Mouse (Mus musculus): ENCODE measurements around the gene Ick. TPM values are rescaled to one million over a fixed set of nuclear protein-coding genes. Genes with fewer than 3 reads are reported as not detected.

Gene Ick
- polyA plus RNA-seq, 1 experiment = 7.1 TPM

DNA sequence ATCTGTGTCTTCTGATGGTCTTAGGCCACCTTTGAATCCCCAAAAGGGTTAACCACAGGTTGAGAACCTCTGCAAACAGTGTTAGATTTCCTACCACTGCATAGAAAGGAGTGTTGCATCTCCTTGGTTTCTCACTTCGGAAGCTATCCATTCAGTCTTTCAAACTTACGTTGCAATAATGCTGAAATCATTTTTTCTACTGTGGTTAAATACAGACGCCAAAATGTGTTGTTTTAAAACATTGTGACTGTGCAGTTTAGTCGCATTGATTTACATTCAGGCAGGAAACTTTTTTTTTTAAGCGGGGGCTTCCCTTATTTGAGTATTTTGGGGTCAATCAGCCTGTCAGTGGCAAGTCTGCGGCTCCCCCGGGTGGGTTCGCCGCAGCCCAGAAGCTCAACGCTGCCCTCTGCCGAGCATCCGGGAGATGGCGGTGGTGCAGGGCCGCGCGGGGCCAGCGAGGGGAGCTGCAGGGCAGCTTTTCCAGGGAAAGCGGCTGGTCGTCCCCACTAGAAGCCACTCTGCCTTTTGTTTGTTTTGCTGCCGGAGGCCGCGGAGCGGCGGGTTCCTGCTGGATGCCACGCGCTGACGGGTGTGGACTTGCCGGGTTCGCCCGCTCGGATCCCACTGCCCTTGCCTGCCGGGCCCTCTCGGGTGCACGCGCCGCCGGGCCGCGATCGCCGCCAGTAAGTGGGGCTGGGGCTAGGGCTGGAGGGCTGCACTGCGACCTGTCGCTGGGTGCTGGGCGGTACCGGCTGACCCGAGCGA lies 4.0 kb downstream of the Ick start:
- H3K4me1 ChIP-seq (ENCODE audit: control insufficient read depth, insufficient read depth, low read length) = peaks cover 19% of the 10 kb centered on the region
- H3K4me3 ChIP-seq (ENCODE audit: insufficient read depth, low read length) = peak overlapping the region; percentile 87
- TF ChIP-seq POLR2A (IDR thresholded peaks at IDR 0.05; ENCODE audit: borderline replicate concordance, low read depth, low read length) (no peak), CTCF (IDR thresholded peaks at IDR 0.05; ENCODE audit: low read depth, low read length) (peak; percentile 97)
- peak overlapping the region; percentile 16; the same call in 1 of the 2 replicates for H3K27ac ChIP-seq (ENCODE audit: insufficient read depth, low read depth, low read length)

DNA sequence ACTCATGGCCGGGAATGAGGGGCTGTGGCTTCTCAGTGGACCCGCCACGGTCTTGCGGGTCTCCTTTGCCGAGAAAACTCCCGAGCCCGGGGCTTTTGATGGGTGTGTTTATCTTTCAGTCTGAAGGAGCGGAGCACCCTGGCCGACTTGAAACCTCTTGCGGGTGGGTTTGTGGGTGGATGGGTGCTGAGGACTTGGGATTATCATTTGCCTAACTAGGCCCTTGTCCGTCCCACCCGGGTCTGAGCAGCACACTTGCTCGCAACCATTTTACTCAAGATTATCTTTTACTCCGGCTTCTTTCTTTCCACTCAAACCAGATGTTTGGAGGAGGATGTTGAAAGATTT lies 4.5 kb downstream of the Ick start:
- Histone ChIP-seq H3K4me1 (ENCODE audit: control insufficient read depth, insufficient read depth, low read length) (peaks cover 19% of the 10 kb centered on the region), H3K4me3 (ENCODE audit: insufficient read depth, low read length) (peak overlapping the region; percentile 87), H3K27ac (ENCODE audit: insufficient read depth, low read depth, low read length) (peak overlapping the region; percentile 16; the same call in 1 of the 2 replicates)
- no peak for TF ChIP-seq POLR2A (IDR thresholded peaks at IDR 0.05; ENCODE audit: borderline replicate concordance, low read depth, low read length)
- TF ChIP-seq CTCF (IDR thresholded peaks at IDR 0.05; ENCODE audit: low read depth, low read length) = no peak

- Histone ChIP-seq H3K4me3 (ENCODE audit: insufficient read depth, low read length) (no peak overlapping the region), H3K4me1 (ENCODE audit: control insufficient read depth, insufficient read depth, low read length) (peaks cover 10% of the 10 kb centered on the region)
Measured at GRCm38 (mm10) chr9:78115746-78116145, 6.8 kb downstream of the Ick start.

GRCm38 (mm10) chr9:78117690-78118089 lies 8.7 kb downstream of the Ick start:
- no peak overlapping the region for H3K27ac ChIP-seq (ENCODE audit: insufficient read depth, low read depth, low read length)

More at GRCm38 (mm10) chr9:78115746-78116145, 6.8 kb downstream of the Ick start:
- H3K27ac ChIP-seq (ENCODE audit: insufficient read depth, low read depth, low read length) = no peak overlapping the region
- TF ChIP-seq CTCF (IDR thresholded peaks at IDR 0.05; ENCODE audit: low read depth, low read length) (no peak), POLR2A (IDR thresholded peaks at IDR 0.05; ENCODE audit: borderline replicate concordance, low read depth, low read length) (no peak)

GRCm38 (mm10) chr9:78121358-78121757 lies 12.4 kb downstream of the Ick start:
- H3K27ac ChIP-seq (ENCODE audit: insufficient read depth, low read depth, low read length) = no peak overlapping the region

More at GRCm38 (mm10) chr9:78117690-78118089, 8.7 kb downstream of the Ick start:
- H3K4me3 ChIP-seq (ENCODE audit: insufficient read depth, low read length) = no peak overlapping the region
- TF ChIP-seq POLR2A (IDR thresholded peaks at IDR 0.05; ENCODE audit: borderline replicate concordance, low read depth, low read length) (no peak), CTCF (IDR thresholded peaks at IDR 0.05; ENCODE audit: low read depth, low read length) (no peak)
- peaks cover 4% of the 10 kb centered on the region for H3K4me1 ChIP-seq (ENCODE audit: control insufficient read depth, insufficient read depth, low read length)

DNA sequence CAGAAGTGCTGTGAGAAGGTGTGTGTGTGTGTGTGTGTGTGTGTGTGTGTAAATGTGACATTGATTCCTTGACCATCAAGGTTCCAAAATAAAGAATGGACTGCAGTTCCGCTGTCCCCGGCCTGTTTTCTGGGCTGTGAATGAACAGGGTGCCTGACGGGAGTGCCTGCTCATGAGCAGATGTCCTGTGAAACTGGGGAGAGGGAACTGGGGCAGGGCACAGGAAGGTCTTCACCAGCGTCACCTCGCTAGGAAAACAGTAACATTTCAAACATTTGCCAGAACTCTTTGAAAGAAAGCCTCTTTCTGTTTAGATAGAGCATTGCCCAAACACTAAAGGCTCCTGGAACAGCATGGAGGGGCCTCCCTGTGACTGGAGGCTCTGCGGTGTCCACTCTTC lies 13.0 kb downstream of the Ick start:
- no peak overlapping the region for H3K27ac ChIP-seq (ENCODE audit: insufficient read depth, low read depth, low read length)
- no peaks in the 10 kb centered on the region for H3K4me1 ChIP-seq (ENCODE audit: control insufficient read depth, insufficient read depth, low read length)
- TF ChIP-seq POLR2A (IDR thresholded peaks at IDR 0.05; ENCODE audit: borderline replicate concordance, low read depth, low read length) (no peak), CTCF (IDR thresholded peaks at IDR 0.05; ENCODE audit: low read depth, low read length) (no peak)
- no peak overlapping the region for H3K4me3 ChIP-seq (ENCODE audit: insufficient read depth, low read length)

More at GRCm38 (mm10) chr9:78121358-78121757, 12.4 kb downstream of the Ick start:
- TF ChIP-seq CTCF (IDR thresholded peaks at IDR 0.05; ENCODE audit: low read depth, low read length) (no peak), POLR2A (IDR thresholded peaks at IDR 0.05; ENCODE audit: borderline replicate concordance, low read depth, low read length) (no peak)
- Histone ChIP-seq H3K4me3 (ENCODE audit: insufficient read depth, low read length) (no peak overlapping the region), H3K4me1 (ENCODE audit: control insufficient read depth, insufficient read depth, low read length) (peaks cover 1% of the 10 kb centered on the region; the same call in 1 of the 2 replicates)

DNA sequence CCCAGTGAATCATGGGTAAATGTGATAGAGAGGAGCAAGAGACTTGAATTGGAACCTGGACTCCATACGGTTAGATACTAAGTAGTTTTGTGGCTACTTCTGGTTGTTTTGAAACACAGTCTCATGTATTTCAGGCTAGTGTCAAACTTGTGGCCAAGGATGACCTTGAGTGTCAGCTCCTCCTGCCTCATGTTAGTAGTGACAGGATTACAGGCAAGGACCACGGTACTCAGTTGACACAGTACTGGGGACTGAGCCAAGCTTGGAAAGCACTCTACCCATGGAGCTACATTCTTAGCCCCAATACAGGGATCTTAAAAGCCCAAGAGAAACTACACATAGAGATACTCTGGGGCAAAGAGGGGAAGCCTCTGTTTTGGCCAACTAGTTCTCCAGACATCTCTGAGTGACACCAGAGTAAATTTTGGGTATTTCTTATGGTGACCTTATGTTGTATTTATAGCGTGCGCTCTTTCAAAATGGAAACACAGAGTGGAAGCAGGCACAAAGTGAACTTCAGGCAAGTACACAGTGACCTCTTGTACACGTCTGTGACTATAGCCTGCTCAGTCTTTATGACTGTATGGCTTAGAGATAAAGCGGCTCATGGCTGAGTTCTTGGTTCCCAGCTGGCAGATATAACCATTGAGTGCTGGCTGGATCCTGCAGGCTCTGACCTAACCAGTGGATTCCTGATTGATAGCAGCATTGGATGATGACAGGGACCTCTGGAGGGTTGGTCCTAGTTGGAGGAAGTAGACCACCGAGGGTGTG lies 14.1 kb downstream of the Ick start:
- Histone ChIP-seq H3K27ac (ENCODE audit: insufficient read depth, low read depth, low read length) (no peak overlapping the region), H3K4me1 (ENCODE audit: control insufficient read depth, insufficient read depth, low read length) (no peaks in the 10 kb centered on the region), H3K4me3 (ENCODE audit: insufficient read depth, low read length) (no peak overlapping the region)
- TF ChIP-seq CTCF (IDR thresholded peaks at IDR 0.05; ENCODE audit: low read depth, low read length) (no peak), POLR2A (IDR thresholded peaks at IDR 0.05; ENCODE audit: borderline replicate concordance, low read depth, low read length) (no peak)

DNA sequence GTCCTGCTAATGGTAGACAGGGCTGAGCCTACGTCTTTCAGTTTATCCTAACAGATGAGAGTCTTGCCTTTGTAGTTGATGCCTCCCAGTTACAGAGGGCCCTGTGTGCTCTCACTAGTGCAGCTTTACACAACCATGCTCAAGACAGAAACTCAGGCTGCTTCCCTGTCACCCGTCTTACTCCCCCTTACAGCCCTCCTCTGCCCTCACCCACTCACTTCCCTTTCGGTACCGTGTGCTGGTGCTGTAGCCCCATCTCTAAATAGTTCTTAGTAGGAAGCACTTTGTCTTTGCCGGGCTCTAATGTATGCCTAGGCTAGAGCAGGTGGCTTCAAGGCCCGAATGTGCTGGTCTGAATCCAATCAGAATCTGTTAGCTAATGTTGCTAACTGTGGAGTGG lies 15.3 kb downstream of the Ick start:
- Histone ChIP-seq H3K27ac (ENCODE audit: insufficient read depth, low read depth, low read length) (no peak overlapping the region), H3K4me1 (ENCODE audit: control insufficient read depth, insufficient read depth, low read length) (no peaks in the 10 kb centered on the region), H3K4me3 (ENCODE audit: insufficient read depth, low read length) (no peak overlapping the region)
- TF ChIP-seq CTCF (IDR thresholded peaks at IDR 0.05; ENCODE audit: low read depth, low read length) (no peak), POLR2A (IDR thresholded peaks at IDR 0.05; ENCODE audit: borderline replicate concordance, low read depth, low read length) (no peak)

- Histone ChIP-seq H3K4me3 (ENCODE audit: insufficient read depth, low read length) (no peak overlapping the region), H3K4me1 (ENCODE audit: control insufficient read depth, insufficient read depth, low read length) (no peaks in the 10 kb centered on the region), H3K27ac (ENCODE audit: insufficient read depth, low read depth, low read length) (no peak overlapping the region)
- TF ChIP-seq CTCF (IDR thresholded peaks at IDR 0.05; ENCODE audit: low read depth, low read length) = no peak
- TF ChIP-seq POLR2A (IDR thresholded peaks at IDR 0.05; ENCODE audit: borderline replicate concordance, low read depth, low read length) = no peak
Measured at GRCm38 (mm10) chr9:78126007-78126406, 17.0 kb downstream of the Ick start.

DNA sequence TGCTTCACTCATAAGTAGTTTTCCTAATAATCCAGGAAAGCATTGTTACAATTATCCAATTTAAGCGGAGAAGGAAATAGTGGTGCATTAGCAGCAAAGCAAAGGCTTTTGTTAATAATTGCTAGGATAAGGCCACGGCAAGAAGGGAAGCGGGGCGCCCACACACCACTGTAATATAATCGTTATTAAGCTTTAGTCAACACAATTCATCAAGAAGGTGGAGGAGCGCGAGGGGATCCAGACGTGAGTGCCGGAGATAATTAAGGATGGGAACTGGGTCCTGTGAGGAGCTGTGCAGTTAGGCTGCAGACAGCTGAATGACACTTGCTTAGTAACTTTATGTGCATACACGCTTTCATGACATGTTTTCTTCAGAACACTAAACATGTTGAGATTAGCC lies 17.7 kb downstream of the Ick start:
- no peaks in the 10 kb centered on the region for H3K4me1 ChIP-seq (ENCODE audit: control insufficient read depth, insufficient read depth, low read length)

More for the DNA sequence above, 17.7 kb downstream of the Ick start:
- TF ChIP-seq POLR2A (IDR thresholded peaks at IDR 0.05; ENCODE audit: borderline replicate concordance, low read depth, low read length) (no peak), CTCF (IDR thresholded peaks at IDR 0.05; ENCODE audit: low read depth, low read length) (no peak)
- H3K4me3 ChIP-seq (ENCODE audit: insufficient read depth, low read length) = no peak overlapping the region
- no peak overlapping the region for H3K27ac ChIP-seq (ENCODE audit: insufficient read depth, low read depth, low read length)
